Mouse (Mus musculus) left cerebral cortex, postnatal 10 days (tissue): ENCODE measurements around the gene Mylk. TPM values are rescaled to one million over a fixed set of nuclear protein-coding genes. Genes with fewer than 3 reads are reported as not detected.
A peak's percentile ranks its signal among the peaks of the same experiment; 100 is the strongest.
"Not testable (repeated sequence)": the region's sequence is repeated elsewhere in the genome, so short reads cannot be mapped to it uniquely, and the experiment has no call there.

Experiments
- DNase-seq, 2 experiments: peaks; one replicate each; pipeline ENCODE4 v3.0.0; 2021 to 2022; ENCODE audit warnings: low spot score in 2 of 2, mixed read lengths in 1 of 2; ENCODE audit errors: extremely low spot score in 1 of 2
- intact Hi-C: fragments of 180-260 bp; cut with DNase I; formaldehyde crosslinking; loops from one replicate; pipeline ENCODE4 v1.15.1; 2025
- total RNA-seq, 2 experiments: library from RNA; stranded (reverse); gene quantifications; 2 replicates each; pipeline ENCODE4 v1.2.3; 2021

The Mylk gene
- 1 to 10 TPM; 8.2 to 8.5 TPM for total RNA-seq

- intact Hi-C loops: loop anchor here (10.0 kb wide), 1 partner anchor 120 kb away; no protein-coding TSS in a partner anchor
- DNase-seq: peak; percentile 34 to 92
These were observed at the start of gene Mylk for GRCm38 (mm10) chr16:34745065-34745585. Gene Mylk, plus strand, starts transcription at chr16:34745210.

GRCm38 (mm10) chr16:34698721-34699120 is 46.3 kb upstream of the Mylk start:
- DNase-seq: not testable (repeated sequence)
- intact Hi-C loops: loop anchor here (10.0 kb wide), 1 partner anchor 384 kb away; no protein-coding TSS in a partner anchor

- peak; percentile 75 to 78 for DNase-seq
- intact Hi-C loops: loop anchor here (5.0 to 10.0 kb wide), 2 partner anchors 33 to 495 kb away; no protein-coding TSS in a partner anchor
These were observed 44.7 kb upstream of the Mylk start for GRCm38 (mm10) chr16:34700165-34700827.

- no peak for DNase-seq
- intact Hi-C loops: loop anchor here (5.0 to 10.0 kb wide), 2 partner anchors 34 to 496 kb away; no protein-coding TSS in a partner anchor
These were observed 44.2 kb upstream of the Mylk start for GRCm38 (mm10) chr16:34700828-34701216.

- intact Hi-C loops: loop anchor here (10.0 kb wide), 1 partner anchor 501 kb away; no protein-coding TSS in a partner anchor
- DNase-seq: no peak
These were observed 39.0 kb upstream of the Mylk start for GRCm38 (mm10) chr16:34706019-34706418.

- DNase-seq: no peak
- intact Hi-C loops: loop anchor here (10.0 kb wide), 1 partner anchor 502 kb away; no protein-coding TSS in a partner anchor
These were observed 38.5 kb upstream of the Mylk start for GRCm38 (mm10) chr16:34706487-34706946.

- DNase-seq: no peak
- intact Hi-C loops: no loop called here
These were observed 33.5 kb upstream of the Mylk start for GRCm38 (mm10) chr16:34711481-34711880.

- intact Hi-C loops: no loop called here
- no peak for DNase-seq
These were observed 19.9 kb upstream of the Mylk start for GRCm38 (mm10) chr16:34725156-34725555.

GRCm38 (mm10) chr16:34728610-34729009 is 16.4 kb upstream of the Mylk start:
- DNase-seq, intact Hi-C loops: not testable (repeated sequence)

- DNase-seq: no peak
- intact Hi-C loops: no loop called here
These were observed 15.6 kb upstream of the Mylk start for GRCm38 (mm10) chr16:34729371-34729770.

- intact Hi-C loops: no loop called here
- DNase-seq: no peak
These were observed 6.3 kb upstream of the Mylk start for GRCm38 (mm10) chr16:34738656-34739233.

- DNase-seq: no peak
- intact Hi-C loops: loop anchor here (10.0 kb wide), 1 partner anchor 122 kb away; no protein-coding TSS in a partner anchor
These were observed 2.1 kb upstream of the Mylk start for GRCm38 (mm10) chr16:34742930-34743329.

GRCm38 (mm10) chr16:34748081-34748720 is 3.2 kb downstream of the Mylk start:
- no peak for DNase-seq

GRCm38 (mm10) chr16:34749536-34749935 is 4.5 kb downstream of the Mylk start:
- intact Hi-C loops: loop anchor here (10.0 kb wide), 1 partner anchor 115 kb away; no protein-coding TSS in a partner anchor
- no peak for DNase-seq

More at GRCm38 (mm10) chr16:34748081-34748720, 3.2 kb downstream of the Mylk start:
- intact Hi-C loops: loop anchor here (10.0 kb wide), 1 partner anchor 117 kb away; no protein-coding TSS in a partner anchor

GRCm38 (mm10) chr16:34752026-34752425 is 7.0 kb downstream of the Mylk start:
- DNase-seq: no peak
- intact Hi-C loops: no loop called here

- no peak for DNase-seq
- intact Hi-C loops: no loop called here
These were observed 8.0 kb downstream of the Mylk start for GRCm38 (mm10) chr16:34752977-34753376.

GRCm38 (mm10) chr16:34756991-34757390 is 12.0 kb downstream of the Mylk start:
- no peak for DNase-seq
- intact Hi-C loops: no loop called here

- no peak for DNase-seq
- intact Hi-C loops: no loop called here
These were observed 13.2 kb downstream of the Mylk start for GRCm38 (mm10) chr16:34758205-34758604.

- intact Hi-C loops: no loop called here
- no peak for DNase-seq
These were observed 19.1 kb downstream of the Mylk start for GRCm38 (mm10) chr16:34763959-34764591.
